Mouse (Mus musculus) myocyte (in vitro differentiated cells): ENCODE results near the gene Rpl37a. TPM values are rescaled to one million over a fixed set of nuclear protein-coding genes. Genes with fewer than 3 reads are reported as not detected.
A peak's percentile ranks its signal among the peaks of the same experiment; 100 is the strongest.

ENCODE experiments used
- H3K27me3 ChIP-seq: one replicate; pipeline ENCODE4 v1.6.1; 2011; ENCODE audit not compliant: control insufficient read depth, insufficient read depth, insufficient read length
- H3K36me3 ChIP-seq: one replicate; pipeline ENCODE4 v1.6.1; 2011; ENCODE audit not compliant: control insufficient read depth, insufficient read depth
- H3K4me2 ChIP-seq: one replicate; pipeline ENCODE4 v1.6.1; 2011; ENCODE audit warnings: low read depth, control low read depth
- H3K4me3 ChIP-seq: one replicate; pipeline ENCODE4 v1.5.1; 2011; ENCODE audit warnings: mild to moderate bottlenecking, control low read depth, moderate library complexity
- H3K79me2 ChIP-seq: one replicate; pipeline ENCODE4 v1.6.1; 2011; ENCODE audit not compliant: control insufficient read depth, insufficient read depth
- H3ac ChIP-seq: one replicate; pipeline ENCODE4 v1.6.1; 2011; ENCODE audit not compliant: control insufficient read depth, insufficient read length
- CEBPB ChIP-seq: IDR thresholded peaks from 2 replicates; pipeline ENCODE4 v1.6.1; 2011; ENCODE audit warnings: mild to moderate bottlenecking, moderate library complexity; ENCODE audit not compliant: poor library complexity, insufficient read depth, severe bottlenecking
- E2F4 ChIP-seq: IDR thresholded peaks from one replicate; pipeline ENCODE4 v1.6.1; 2011; ENCODE audit warnings: mild to moderate bottlenecking, control low read depth, moderate library complexity; ENCODE audit not compliant: insufficient read depth
- MAX ChIP-seq: IDR thresholded peaks from one replicate; pipeline ENCODE4 v1.6.1; 2011; ENCODE audit warnings: low read depth, mild to moderate bottlenecking, control low read depth
- MYOD1 ChIP-seq, 3 experiments: IDR thresholded peaks; one replicate each; pipeline ENCODE4 v1.6.1; 2011; ENCODE audit warnings: control low read depth in 2 of 3, low read depth in 2 of 3, mild to moderate bottlenecking in 2 of 3, moderate library complexity in 1 of 3; ENCODE audit not compliant: insufficient read length in 2 of 3, control insufficient read depth in 1 of 3
- MYOG ChIP-seq, 3 experiments: IDR thresholded peaks; one replicate each; pipeline ENCODE4 v1.6.1; 2011; ENCODE audit warnings: control low read depth in 2 of 3, low read depth in 2 of 3, mild to moderate bottlenecking in 2 of 3; ENCODE audit not compliant: insufficient read length in 2 of 3, control insufficient read depth in 1 of 3, insufficient read depth in 1 of 3
- POLR2A ChIP-seq: IDR thresholded peaks from one replicate; pipeline ENCODE4 v1.6.1; 2011; ENCODE audit warnings: low read depth, mild to moderate bottlenecking, control low read depth, moderate library complexity; ENCODE audit not compliant: insufficient read length
- POLR2AphosphoS2 ChIP-seq: IDR thresholded peaks from one replicate; pipeline ENCODE4 v1.6.1; 2011; ENCODE audit warnings: low read depth, control low read depth; ENCODE audit not compliant: insufficient read length
- REST ChIP-seq: IDR thresholded peaks from one replicate; pipeline ENCODE4 v1.6.1; 2011; ENCODE audit warnings: mild to moderate bottlenecking, control low read depth, moderate library complexity; ENCODE audit not compliant: insufficient read depth, insufficient read length
- SRF ChIP-seq: IDR thresholded peaks from one replicate; pipeline ENCODE4 v1.6.1; 2011; ENCODE audit warnings: low read depth; ENCODE audit not compliant: control insufficient read depth, insufficient read length
- TCF12 ChIP-seq: IDR thresholded peaks from one replicate; pipeline ENCODE4 v1.6.1; 2011; ENCODE audit warnings: mild to moderate bottlenecking, control low read depth; ENCODE audit not compliant: poor library complexity, insufficient read depth, severe bottlenecking
- TCF3 ChIP-seq: IDR thresholded peaks from one replicate; pipeline ENCODE4 v1.6.1; 2011; ENCODE audit warnings: low read depth, control low read depth; ENCODE audit not compliant: insufficient read length
- USF1 ChIP-seq: IDR thresholded peaks from one replicate; pipeline ENCODE4 v1.6.1; 2011; ENCODE audit warnings: low read depth, mild to moderate bottlenecking, control low read depth, moderate library complexity
- polyA plus RNA-seq: library from polyadenylated mRNA; unstranded; fragments of >200 nt; fragmentation: generic; extraction: Trizol; gene quantifications from one replicate; pipeline ENCODE4 v1.2.1, GENCODE M21; 2012; ENCODE audit warnings: missing spikeins

The Rpl37a gene
- polyA plus RNA-seq, 1 experiment = 2,680 TPM

GRCm38 (mm10) chr1:72724354-72724753, 13.3 kb downstream of the Rpl37a start:
- H3K27me3 ChIP-seq = no peaks in the 10 kb centered on the region
- H3K4me2 ChIP-seq = no peak overlapping the region
- H3ac ChIP-seq = no peak overlapping the region
- H3K79me2 ChIP-seq = no peaks in the 10 kb centered on the region
- H3K4me3 ChIP-seq = no peak overlapping the region
- TF ChIP-seq POLR2AphosphoS2 = no peak
- peak; percentile 47 for TF ChIP-seq MAX
- TF ChIP-seq TCF3 = no peak
- peak in 1 of 3 experiments; percentile 72 for TF ChIP-seq MYOD1 (IDR thresholded peaks at IDR 0.05; ENCODE audit: control insufficient read depth in 1 of 3, insufficient read length in 2 of 3, low read depth in 2 of 3)
- TF ChIP-seq REST = no peak
- peak; percentile 10 for TF ChIP-seq TCF12
- TF ChIP-seq USF1 = peak; percentile 56
- peak; percentile 30; the same call in 1 of the 2 replicates for TF ChIP-seq CEBPB
- peak in 1 of 3 experiments; percentile 59 for TF ChIP-seq MYOG (IDR thresholded peaks at IDR 0.05; ENCODE audit: control insufficient read depth in 1 of 3, insufficient read depth in 1 of 3, insufficient read length in 2 of 3, low read depth in 2 of 3)
- peak; percentile 81 for TF ChIP-seq SRF
- TF ChIP-seq POLR2A = no peak
- TF ChIP-seq E2F4 = no peak
- H3K36me3 ChIP-seq = no peaks in the 10 kb centered on the region

DNA sequence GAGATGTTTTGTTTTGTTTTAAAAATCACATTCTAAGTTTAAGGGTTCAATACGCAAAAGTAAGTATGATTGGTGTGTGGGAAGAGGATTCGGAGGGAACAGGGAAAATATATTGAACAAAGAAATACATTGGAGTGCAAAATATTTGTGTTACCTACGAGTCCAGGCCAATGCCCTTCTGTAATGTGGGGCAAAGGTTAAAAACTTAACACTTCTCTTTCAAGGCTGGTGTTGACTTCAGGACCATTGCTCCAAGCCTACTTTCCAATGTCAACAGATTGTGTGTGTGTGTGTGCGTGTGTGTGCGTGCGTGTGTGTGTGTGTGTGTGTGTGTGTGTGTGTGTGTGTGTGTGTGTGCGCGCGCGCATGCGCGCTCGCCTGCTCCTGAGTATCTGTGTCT, 14.9 kb downstream of the Rpl37a start:
- Histone ChIP-seq H3K4me3 (no peak overlapping the region), H3K27me3 (no peaks in the 10 kb centered on the region), H3K4me2 (no peak overlapping the region), H3K36me3 (no peaks in the 10 kb centered on the region), H3K79me2 (no peaks in the 10 kb centered on the region), H3ac (no peak overlapping the region)
- no peak for TF ChIP-seq MYOD1 (IDR thresholded peaks at IDR 0.05; ENCODE audit: control insufficient read depth in 1 of 3, insufficient read length in 2 of 3, low read depth in 2 of 3)
- TF ChIP-seq MAX = no peak
- no peak for TF ChIP-seq TCF12
- no peak for TF ChIP-seq E2F4
- TF ChIP-seq CEBPB = no peak
- no peak for TF ChIP-seq POLR2A
- TF ChIP-seq TCF3 = no peak
- no peak for TF ChIP-seq MYOG (IDR thresholded peaks at IDR 0.05; ENCODE audit: control insufficient read depth in 1 of 3, insufficient read depth in 1 of 3, insufficient read length in 2 of 3, low read depth in 2 of 3)
- TF ChIP-seq USF1 = no peak
- no peak for TF ChIP-seq REST
- no peak for TF ChIP-seq SRF
- TF ChIP-seq POLR2AphosphoS2 = no peak

- Histone ChIP-seq H3K4me2 (no peak overlapping the region), H3ac (no peak overlapping the region), H3K36me3 (no peaks in the 10 kb centered on the region), H3K79me2 (no peaks in the 10 kb centered on the region), H3K4me3 (no peak overlapping the region), H3K27me3 (no peaks in the 10 kb centered on the region)
- TF ChIP-seq POLR2AphosphoS2 = no peak
- no peak for TF ChIP-seq REST
- TF ChIP-seq MAX = no peak
- no peak for TF ChIP-seq POLR2A
- TF ChIP-seq TCF12 = no peak
- TF ChIP-seq CEBPB = no peak
- no peak for TF ChIP-seq MYOD1 (IDR thresholded peaks at IDR 0.05; ENCODE audit: control insufficient read depth in 1 of 3, insufficient read length in 2 of 3, low read depth in 2 of 3)
- no peak for TF ChIP-seq E2F4
- no peak for TF ChIP-seq MYOG (IDR thresholded peaks at IDR 0.05; ENCODE audit: control insufficient read depth in 1 of 3, insufficient read depth in 1 of 3, insufficient read length in 2 of 3, low read depth in 2 of 3)
- TF ChIP-seq SRF = no peak
- TF ChIP-seq USF1 = no peak
Measured at GRCm38 (mm10) chr1:72728781-72729180, 17.7 kb downstream of the Rpl37a start.

GRCm38 (mm10) chr1:72730126-72730525, 19.0 kb downstream of the Rpl37a start:
- TF ChIP-seq CEBPB (no peak), SRF (no peak), TCF3 (no peak), MYOG (IDR thresholded peaks at IDR 0.05; ENCODE audit: control insufficient read depth in 1 of 3, insufficient read depth in 1 of 3, insufficient read length in 2 of 3, low read depth in 2 of 3) (no peak), TCF12 (no peak), USF1 (no peak), MYOD1 (IDR thresholded peaks at IDR 0.05; ENCODE audit: control insufficient read depth in 1 of 3, insufficient read length in 2 of 3, low read depth in 2 of 3) (no peak), E2F4 (no peak), POLR2A (no peak), MAX (no peak), POLR2AphosphoS2 (no peak), REST (no peak)
- Histone ChIP-seq H3K79me2 (no peaks in the 10 kb centered on the region), H3K4me2 (no peak overlapping the region), H3ac (no peak overlapping the region), H3K27me3 (no peaks in the 10 kb centered on the region), H3K36me3 (no peaks in the 10 kb centered on the region), H3K4me3 (no peak overlapping the region)

GRCm38 (mm10) chr1:72733191-72733691, 22.2 kb downstream of the Rpl37a start:
- H3K36me3 ChIP-seq = no peaks in the 10 kb centered on the region
- no peak for TF ChIP-seq TCF12
- TF ChIP-seq REST = no peak
- TF ChIP-seq POLR2A = no peak
- no peak for TF ChIP-seq SRF
- no peak for TF ChIP-seq MYOD1 (IDR thresholded peaks at IDR 0.05; ENCODE audit: control insufficient read depth in 1 of 3, insufficient read length in 2 of 3, low read depth in 2 of 3)
- no peak for TF ChIP-seq USF1
- no peak for TF ChIP-seq CEBPB
- TF ChIP-seq E2F4 = no peak
- TF ChIP-seq MYOG (IDR thresholded peaks at IDR 0.05; ENCODE audit: control insufficient read depth in 1 of 3, insufficient read depth in 1 of 3, insufficient read length in 2 of 3, low read depth in 2 of 3) = no peak
- no peak for TF ChIP-seq POLR2AphosphoS2
- no peak for TF ChIP-seq TCF3
- no peak for TF ChIP-seq MAX
- no peak overlapping the region for H3K4me3 ChIP-seq
- no peaks in the 10 kb centered on the region for H3K27me3 ChIP-seq
- no peak overlapping the region for H3K4me2 ChIP-seq
- no peaks in the 10 kb centered on the region for H3K79me2 ChIP-seq
- no peak overlapping the region for H3ac ChIP-seq
